Comparison of ENCODE assay signal across 8 mouse cellular contexts in genomic region chr6:106768640-106769289, GRCm38 (mm10). TPM values are rescaled to one million over a fixed set of nuclear protein-coding genes. Genes with fewer than 3 reads are reported as not detected.
A peak's percentile ranks its signal among the peaks of the same experiment; 100 is the strongest.
DNase-seq lines count a peak whose midpoint lies in the region; ATAC-seq lines count a peak whose summit lies in the region.

TSS of gene Trnt1 (plus strand) at chr6:106769120.

- ATAC-seq in inflammation-experienced regulatory T-cells, adult 6 months: peak; percentile 99
- peak; percentile 99 for ATAC-seq in megakaryocyte-erythroid progenitor cell, adult 5-6 weeks (replicated peaks; ENCODE audit: low FRiP score, low TSS enrichment, poor library complexity, severe bottlenecking)

- peak; percentile 97 to 98 for DNase-seq in adrenal gland, adult (ENCODE audit: inconsistent age in 2 of 2, low spot score in 1 of 2)
- peak; percentile 98 for DNase-seq in embryo, embryonic 10.5 days (ENCODE audit: low spot score)
- DNase-seq in gastrocnemius, postnatal 14 days: peak; percentile 99
- DNase-seq in left cerebral cortex, postnatal 10 days (ENCODE audit: extremely low spot score in 1 of 2, low spot score in 2 of 2): peak; percentile 96 to 99
- peak; percentile 96 for DNase-seq in right cerebral cortex, postnatal 25 days
- peak; percentile 93 to 98 for DNase-seq in urinary bladder, postnatal 4 days (ENCODE audit: low spot score in 2 of 2)

- intact Hi-C loops in gastrocnemius, postnatal 14 days (cut with DNase I; ENCODE audit: low total_unique reads): no loop called here
- intact Hi-C loops in left cerebral cortex, postnatal 10 days (cut with DNase I): no loop called here

RNA-seq across cellular contexts. Expression of gene Trnt1, which starts in this region (rescaled TPM):
- 10 to 100 TPM; 22.8 to 28.0 TPM for total RNA-seq in gastrocnemius, postnatal 14 days (2021)
- polyA plus RNA-seq in inflammation-experienced regulatory T-cells, adult 6 months (2017; shearing (Covaris generic)): 100 to 1,000 TPM in 1 of 3 experiments, 10 to 100 TPM in 2; 94.0 to 106 (median 99.2) TPM
- 10 to 100 TPM; 57.8 to 64.2 TPM for total RNA-seq in left cerebral cortex, postnatal 10 days (2021)
- 67.5 and 88.5 TPM in 2 replicates for total RNA-seq in megakaryocyte-erythroid progenitor cell, adult 5-6 weeks (2014; fragmentation: Nextera tagmentation)
- 111 and 129 TPM in 2 replicates for total RNA-seq in megakaryocyte-erythroid progenitor cell, adult 5-6 weeks (2017)

Comparison
In these comparisons a context has a peak if more than half of its experiments do, and no peak if none do; other contexts are left out.
1. Peak in every context shown above with its lines: DNase-seq and ATAC-seq.